ENCODE assay signal across 8 mouse cellular contexts in genomic region chr9:54733921-54734638, GRCm38 (mm10). TPM values are rescaled to one million over a fixed set of nuclear protein-coding genes. Genes with fewer than 3 reads are reported as not detected.
DNase-seq lines count a peak whose midpoint lies in the region; ATAC-seq and TF ChIP-seq lines count a peak whose summit lies in the region.

TSS of gene Wdr61 (minus strand) at chr9:54734519.

- TF ChIP-seq CTCF in liver, adult 2 months (IDR thresholded peaks at IDR 0.05; ENCODE audit: low read depth, low read length): peak; percentile 47

- H3K27ac ChIP-seq in heart, embryonic 11.5 days (ENCODE audit: low read depth, low read length): peak within 1 kb of the TSS; percentile 71
- peak within 1 kb of the TSS; percentile 34 for H3K27ac ChIP-seq in kidney, embryonic 16.5 days (ENCODE audit: low read length)
- H3K27ac ChIP-seq in liver, adult 2 months (replicated peaks; ENCODE audit: insufficient read depth, low read depth, low read length): peak within 1 kb of the TSS; percentile 82

- peak; percentile 95 for ATAC-seq in erythroblast, adult 5-6 weeks (replicated peaks; ENCODE audit: low FRiP score, poor library complexity, severe bottlenecking)
- ATAC-seq in heart, embryonic 11.5 days (replicated peaks; ENCODE audit: insufficient number of reproducible peaks, low FRiP score, low TSS enrichment): peak; percentile 97
- peak; percentile 97 for ATAC-seq in kidney, embryonic 16.5 days (ENCODE audit: low FRiP score, low TSS enrichment)

- peak within 1 kb of the TSS; percentile 90 for H3K4me3 ChIP-seq in heart, embryonic 11.5 days (ENCODE audit: low read depth, low read length)
- peak within 1 kb of the TSS; percentile 78 for H3K4me3 ChIP-seq in kidney, embryonic 16.5 days (ENCODE audit: low read length)
- peak within 1 kb of the TSS; percentile 63 for H3K4me3 ChIP-seq in liver, adult 2 months (ENCODE audit: insufficient read depth, low read depth, low read length)
- H3K4me3 ChIP-seq in myocyte: peak within 1 kb of the TSS; percentile 91

- peak; percentile 99 for DNase-seq in B cell, adult 2 months
- DNase-seq in brain, adult 2 months (ENCODE audit: low read depth, low spot score): peak; percentile 98
- DNase-seq in liver, adult 2 months (ENCODE audit: extremely low read depth, low read depth, low spot score): peak; percentile 83
- peak; percentile 97 for DNase-seq in splenic B cell, adult 2 months (ENCODE audit: low read depth, low spot score)

- peak within 1 kb of the TSS; percentile 88 for H3K4me2 ChIP-seq in heart, embryonic 11.5 days
- H3K4me2 ChIP-seq in kidney, embryonic 16.5 days (replicated peaks; ENCODE audit: low read depth, low read length): peak within 1 kb of the TSS; percentile 58
- peak within 1 kb of the TSS; percentile 83 for H3K4me2 ChIP-seq in myocyte (ENCODE audit: low read depth)

- peak; percentile 78; the same call in 1 of the 2 replicates for TF ChIP-seq POLR2A in liver, adult 2 months (IDR thresholded peaks at IDR 0.05; ENCODE audit: extremely low read depth, insufficient read depth, low read length)
- peak; percentile 99 for TF ChIP-seq POLR2A in myocyte (IDR thresholded peaks at IDR 0.05; ENCODE audit: insufficient read length, low read depth)

- peak within 1 kb of the TSS; percentile 94 for H3K9ac ChIP-seq in heart, embryonic 11.5 days (ENCODE audit: low read depth, low read length)
- H3K9ac ChIP-seq in kidney, embryonic 16.5 days (replicated peaks; ENCODE audit: low read length): peak within 1 kb of the TSS; percentile 81
- peak within 1 kb of the TSS; percentile 74 for H3K9ac ChIP-seq in liver, adult 2 months (ENCODE audit: low read depth, low read length)

- H3K4me1 ChIP-seq in heart, embryonic 11.5 days (ENCODE audit: control insufficient read depth, insufficient read depth, low read length): peaks cover 8% of the 10 kb centered on the region
- H3K4me1 ChIP-seq in kidney, embryonic 16.5 days (ENCODE audit: insufficient read depth, low read length): peaks cover 13% of the 10 kb centered on the region
- H3K4me1 ChIP-seq in liver, adult 2 months (ENCODE audit: control insufficient read depth, insufficient read depth, low read length): peaks cover 12% of the 10 kb centered on the region; the same call in 1 of the 2 replicates

- peaks cover 9% of the 10 kb centered on the region; the same call in 1 of the 2 replicates for H3K79me2 ChIP-seq in liver, adult 2 months (ENCODE audit: control insufficient read depth, insufficient read depth, low read length)
- peaks cover 35% of the 10 kb centered on the region for H3K79me2 ChIP-seq in myocyte (ENCODE audit: control insufficient read depth, insufficient read depth)

- peak within 1 kb of the TSS; percentile 57 for H3ac ChIP-seq in myocyte (ENCODE audit: control insufficient read depth, insufficient read length)

- 1% methylated on average over 32 of the region's 32 CpGs for WGBS in heart, embryonic 11.5 days (ENCODE audit: insufficient replicate concordance)
- WGBS in kidney, embryonic 16.5 days: 2% methylated on average over 29 of the region's 32 CpGs
- 1% methylated on average over 32 of the region's 32 CpGs for WGBS in liver, adult 2 months

- no peaks in the 10 kb centered on the region for H3K27me3 ChIP-seq in heart, embryonic 11.5 days (ENCODE audit: control insufficient read depth, insufficient read depth, low read length)
- no peaks in the 10 kb centered on the region for H3K27me3 ChIP-seq in kidney, embryonic 16.5 days (ENCODE audit: insufficient read depth, low read length)
- no peaks in the 10 kb centered on the region for H3K27me3 ChIP-seq in liver, adult 2 months (ENCODE audit: control insufficient read depth, insufficient read depth, low read length)
- H3K27me3 ChIP-seq in myocyte (ENCODE audit: control insufficient read depth, insufficient read depth, insufficient read length): no peaks in the 10 kb centered on the region
- H3K27me3 ChIP-seq in splenic B cell, adult 2 months (ENCODE audit: control insufficient read depth, insufficient read depth, low read length, poor library complexity, severe bottlenecking): no peaks in the 10 kb centered on the region; the same call in 1 of the 2 replicates

- H3K9me3 ChIP-seq in heart, embryonic 11.5 days (replicated peaks; ENCODE audit: control insufficient read depth, low read length): no peaks in the 10 kb centered on the region
- H3K9me3 ChIP-seq in kidney, embryonic 16.5 days (ENCODE audit: low read length): no peaks in the 10 kb centered on the region

- 0 out of 2 replicates have a peak, but pooled peaks cover 3% of the 10 kb centered on the region for H3K36me3 ChIP-seq in heart, embryonic 11.5 days (ENCODE audit: control insufficient read depth, insufficient read depth, low read length)
- H3K36me3 ChIP-seq in kidney, embryonic 16.5 days (ENCODE audit: insufficient read depth, low read length): peaks cover 7% of the 10 kb centered on the region; the same call in 1 of the 2 replicates
- H3K36me3 ChIP-seq in liver, adult 2 months (ENCODE audit: control insufficient read depth, insufficient read depth, low read length): peaks cover 8% of the 10 kb centered on the region
- H3K36me3 ChIP-seq in myocyte (ENCODE audit: control insufficient read depth, insufficient read depth): peaks cover 7% of the 10 kb centered on the region
- H3K36me3 ChIP-seq in splenic B cell, adult 2 months (ENCODE audit: control insufficient read depth, insufficient read depth, low read length, poor library complexity, severe bottlenecking): peaks cover 2% of the 10 kb centered on the region; the same call in 1 of the 2 replicates

TF ChIP-seq in myocyte, 11 proteins besides CTCF, POLR2A, EP300 and RAD21:
- TF ChIP-seq CEBPB (IDR thresholded peaks at IDR 0.05; ENCODE audit: insufficient read depth, poor library complexity, severe bottlenecking): no peak
- no peak for TF ChIP-seq USF1 (IDR thresholded peaks at IDR 0.05; ENCODE audit: low read depth)
- peak; percentile 32 for TF ChIP-seq REST (IDR thresholded peaks at IDR 0.05; ENCODE audit: insufficient read depth, insufficient read length)
- peak; percentile 98 for TF ChIP-seq POLR2AphosphoS2 (IDR thresholded peaks at IDR 0.05; ENCODE audit: insufficient read length, low read depth)
- peak; percentile 3 for TF ChIP-seq E2F4 (IDR thresholded peaks at IDR 0.05; ENCODE audit: insufficient read depth)
- peak in 2 of 3 experiments; percentile 14 to 49 for TF ChIP-seq MYOG (IDR thresholded peaks at IDR 0.05; ENCODE audit: control insufficient read depth in 1 of 3, insufficient read depth in 1 of 3, insufficient read length in 2 of 3, low read depth in 2 of 3)
- TF ChIP-seq MYOD1 (IDR thresholded peaks at IDR 0.05; ENCODE audit: control insufficient read depth in 1 of 3, insufficient read length in 2 of 3, low read depth in 2 of 3): peak in 2 of 3 experiments; percentile 24 to 40
- peak; percentile 90 for TF ChIP-seq SRF (IDR thresholded peaks at IDR 0.05; ENCODE audit: control insufficient read depth, insufficient read length, low read depth)
TF ChIP-seq in myocyte: peak in this region for 6.

RNA-seq across cellular contexts. Expression of gene Wdr61, which starts in this region (rescaled TPM):
- 22.8 and 49.2 TPM in 2 replicates for total RNA-seq in erythroblast, adult 5-6 weeks (2015; ENCODE audit: low replicate concordance)
- total RNA-seq in erythroblast, adult 5-6 weeks (2017; ENCODE audit: low replicate concordance): 18.7 and 22.6 TPM in 2 replicates
- polyA plus RNA-seq in heart, embryonic 11.5 days (2014; fragmentation: Nextera tagmentation; extraction: Ambion mirVana): 124 and 128 TPM in 2 replicates
- polyA plus RNA-seq in kidney, embryonic 16.5 days (2015; fragmentation: Nextera tagmentation; extraction: Ambion mirVana): 149 and 153 TPM in 2 replicates
- total RNA-seq in liver, adult 2 months (2014; rRNA removed): 83.5 and 86.2 TPM in 2 replicates
- 38.4 and 38.6 TPM in 2 replicates for polyA plus RNA-seq in liver, adult 2 months (2012; rRNA removed)
- 41.7 TPM for polyA plus RNA-seq in myocyte (2012; fragmentation: generic; extraction: Trizol)

Comparison
In these comparisons a context has a peak if more than half of its experiments do, and no peak if none do; other contexts are left out.
1. Peak in every context shown above with its lines: DNase-seq, ATAC-seq, H3K4me3 ChIP-seq and H3K27ac ChIP-seq.